Mouse (Mus musculus): ENCODE measurements around the gene Emg1. TPM values are rescaled to one million over a fixed set of nuclear protein-coding genes. Genes with fewer than 3 reads are reported as not detected.

The Emg1 gene
- total RNA-seq (2021): 10 to 100 TPM; 49.4 to 53.8 TPM
- long read RNA-seq, transcript Emg1-201 (6 exons, 1,034 nt): major isoform, 37 of 59 reads
- long read RNA-seq, partial matches to known transcripts: 2 of 59 reads
- long read RNA-seq, other reads (novel, unspliced or antisense): 17 of 59 reads

DNA sequence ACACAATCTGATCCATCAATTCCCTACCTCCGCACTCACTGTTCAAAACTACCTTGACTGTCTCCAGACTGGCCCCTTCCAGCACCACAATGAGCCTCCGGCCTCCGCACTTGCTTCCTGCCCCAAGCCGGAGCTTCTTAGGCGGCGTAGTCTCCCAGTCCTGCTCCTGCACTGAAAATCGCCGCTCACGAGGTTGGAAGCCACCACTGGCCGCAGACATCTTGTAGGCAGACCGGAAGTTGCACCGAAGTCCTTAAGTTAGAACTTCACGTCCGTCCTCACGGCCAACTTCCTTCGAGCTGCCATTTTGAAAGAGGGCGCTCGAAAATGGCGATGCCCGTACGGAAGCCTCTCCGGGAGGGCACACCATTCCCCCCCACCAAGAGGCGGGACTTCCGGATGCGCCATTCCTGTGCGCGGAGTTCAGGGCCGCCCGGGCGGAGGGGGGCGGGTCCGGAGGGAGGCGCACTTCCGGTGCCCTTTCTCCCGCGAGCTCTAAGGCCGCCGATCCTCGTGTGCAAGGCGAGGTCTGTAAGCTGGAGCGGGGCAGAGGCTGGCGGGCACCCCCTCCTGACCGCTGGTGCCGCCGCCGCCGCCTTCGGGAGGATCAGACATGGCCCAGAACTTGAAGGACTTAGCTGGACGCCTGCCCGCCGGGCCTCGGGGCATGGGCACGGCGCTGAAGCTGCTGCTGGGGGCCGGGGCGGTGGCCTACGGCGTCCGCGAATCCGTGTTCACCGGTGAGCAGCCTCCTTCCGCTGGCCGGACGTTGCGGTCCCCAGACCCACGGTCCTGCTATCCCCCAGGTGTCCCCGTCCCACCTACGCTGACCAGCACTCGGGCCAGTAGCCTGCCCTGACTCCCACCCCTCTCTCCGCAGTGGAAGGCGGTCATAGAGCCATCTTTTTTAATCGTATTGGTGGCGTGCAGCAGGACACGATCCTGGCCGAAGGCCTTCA lies at the start of gene Emg1, which contains the start of gene Phb2:
Gene Emg1, minus strand, starts transcription at position 355 of the 959 bp plus-strand sequence.
Gene Phb2, plus strand, starts transcription at position 513 of the 959 bp plus-strand sequence.
- peak; percentile 96 to 97 for DNase-seq (ENCODE audit: low spot score in 2 of 2)

- DNase-seq (ENCODE audit: low spot score in 2 of 2): peak; percentile 83 to 85
Observed at GRCm38 (mm10) chr6:124759259-124759658, 47.3 kb upstream of the Emg1 start.

DNA sequence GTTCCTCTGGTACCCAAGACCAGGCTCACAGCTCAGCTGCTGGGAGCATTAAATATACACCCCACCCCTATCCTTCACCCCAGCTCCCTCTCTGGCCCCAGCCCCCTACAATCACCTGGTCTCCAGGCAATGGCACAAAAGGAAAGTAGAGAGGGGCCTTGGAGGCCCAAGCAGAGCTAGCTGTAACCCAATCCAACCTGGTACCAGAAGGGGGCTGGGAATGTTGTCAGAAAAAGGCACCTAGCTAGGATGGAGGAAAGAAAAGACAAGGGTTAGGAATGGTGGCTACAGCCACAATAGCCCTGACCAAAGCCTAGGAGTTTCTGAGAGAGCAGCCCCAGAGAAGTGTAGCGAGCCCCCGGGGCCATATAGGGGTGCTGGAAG lies 46.9 kb upstream of the Emg1 start:
- DNase-seq (ENCODE audit: low spot score in 2 of 2): no peak

DNA sequence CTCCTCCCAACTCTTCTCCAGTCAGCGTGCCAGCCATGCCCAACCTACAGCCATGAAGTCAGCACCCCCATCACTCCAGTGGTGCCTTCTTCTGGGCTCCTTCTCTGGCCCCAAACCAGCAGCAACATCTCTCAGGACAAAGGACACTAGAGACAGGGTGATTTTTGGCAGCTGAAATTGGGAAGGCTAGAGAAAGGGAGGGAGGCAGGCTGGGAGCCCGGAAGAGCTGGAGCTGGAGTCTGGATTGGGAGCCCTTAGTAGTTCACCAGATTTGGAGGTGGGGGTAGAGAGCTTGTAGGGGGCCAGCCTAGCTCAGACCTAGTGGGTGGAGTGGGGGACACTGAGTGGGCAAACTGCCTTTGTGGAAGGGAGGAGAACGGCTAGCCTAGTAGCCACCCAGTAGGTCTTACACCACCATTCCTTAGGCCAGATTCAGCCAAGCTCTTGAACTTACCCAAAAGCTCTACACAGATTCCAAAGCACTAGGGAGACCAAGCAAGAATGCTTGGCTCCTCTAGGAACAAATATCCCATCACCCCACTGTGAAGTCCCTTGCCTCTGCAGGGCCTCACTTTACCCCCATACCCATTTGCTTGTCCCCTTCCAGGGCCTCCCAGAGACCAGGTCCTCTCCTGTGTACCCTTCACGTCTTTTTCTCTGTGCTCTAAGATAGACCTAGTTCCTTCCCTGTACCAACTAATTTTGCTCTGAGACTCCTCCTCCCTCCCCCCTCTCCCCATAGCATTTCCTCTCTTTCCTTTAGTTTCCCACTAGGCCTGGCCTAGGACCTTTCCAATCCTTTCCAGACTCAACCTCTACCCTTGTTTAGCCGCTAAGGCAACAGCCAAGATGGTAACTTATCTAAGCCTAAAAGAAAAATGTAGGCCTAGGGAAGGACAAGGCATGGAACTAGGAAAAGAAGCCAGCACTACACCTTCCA lies 46.2 kb upstream of the Emg1 start:
- peak; percentile 64 to 76 for DNase-seq (ENCODE audit: low spot score in 2 of 2)

GRCm38 (mm10) chr6:124757351-124757880 lies 45.4 kb upstream of the Emg1 start:
- no peak for DNase-seq (ENCODE audit: low spot score in 2 of 2)

GRCm38 (mm10) chr6:124756652-124757350 lies 44.8 kb upstream of the Emg1 start:
- DNase-seq (ENCODE audit: low spot score in 2 of 2): peak; percentile 82 to 87

DNA sequence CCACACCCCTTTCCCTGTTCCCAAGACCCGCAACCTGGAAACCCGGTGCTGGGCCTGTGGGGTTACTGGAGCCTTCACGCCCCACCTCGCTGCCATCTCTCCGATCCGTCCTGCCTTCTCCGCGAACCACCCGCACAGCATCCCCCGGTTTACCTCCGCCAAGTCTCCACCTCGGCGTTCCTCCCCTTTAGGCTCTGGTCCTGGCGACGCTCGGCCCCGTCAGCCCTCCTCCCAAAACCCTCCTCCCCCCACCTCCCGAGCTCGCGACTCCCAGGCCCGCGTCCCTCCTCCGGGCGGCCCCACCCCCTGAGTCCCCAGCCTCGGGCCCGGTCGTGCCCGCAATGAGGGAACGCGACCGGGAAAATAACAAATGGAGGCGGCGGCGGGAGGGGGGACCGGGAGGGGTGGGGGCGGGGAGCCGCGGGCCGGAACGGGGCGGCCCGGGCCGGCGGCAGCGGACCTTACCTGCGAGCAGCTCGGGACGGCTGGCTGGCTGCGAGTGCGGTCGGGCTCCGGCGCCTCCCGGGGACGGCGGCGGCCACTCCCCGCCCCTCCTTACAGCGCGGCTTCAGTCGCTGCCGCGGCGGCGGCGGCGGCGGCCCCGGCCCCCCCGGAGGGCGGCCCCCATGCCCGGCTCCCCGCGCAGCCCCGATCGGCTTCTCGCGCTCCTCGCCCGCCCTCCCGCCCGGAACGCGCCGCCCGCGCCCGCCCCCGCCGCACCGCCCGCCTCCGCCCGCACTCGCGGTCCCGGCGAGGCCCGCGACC lies 44.0 kb upstream of the Emg1 start, which contains the start of the genes Gm45234 and Atn1:
Gene Gm45234, minus strand, starts transcription at position 191 of the 765 bp plus-strand sequence.
Gene Atn1, minus strand, starts transcription at position 694 of the 765 bp plus-strand sequence.
- DNase-seq (ENCODE audit: low spot score in 2 of 2): peak; percentile 57 to 72

GRCm38 (mm10) chr6:124755306-124755705 lies 43.3 kb upstream of the Emg1 start:
- DNase-seq (ENCODE audit: low spot score in 2 of 2): no peak

GRCm38 (mm10) chr6:124753861-124754260 lies 41.9 kb upstream of the Emg1 start:
- no peak for DNase-seq (ENCODE audit: low spot score in 2 of 2)

- DNase-seq (ENCODE audit: low spot score in 2 of 2): no peak
Observed at GRCm38 (mm10) chr6:124750405-124750804, 38.4 kb upstream of the Emg1 start.

GRCm38 (mm10) chr6:124746654-124747632 lies 35.0 kb upstream of the Emg1 start:
- DNase-seq (ENCODE audit: low spot score in 2 of 2): peak in 1 of 2 experiments; percentile 32

GRCm38 (mm10) chr6:124746296-124746605 lies 34.3 kb upstream of the Emg1 start:
- no peak for DNase-seq (ENCODE audit: low spot score in 2 of 2)

GRCm38 (mm10) chr6:124745490-124746295 lies 33.7 kb upstream of the Emg1 start:
- peak; percentile 94 to 96 for DNase-seq (ENCODE audit: low spot score in 2 of 2)

GRCm38 (mm10) chr6:124744755-124745321 lies 32.9 kb upstream of the Emg1 start:
- DNase-seq (ENCODE audit: low spot score in 2 of 2): no peak

- DNase-seq (ENCODE audit: low spot score in 2 of 2): no peak
Observed at GRCm38 (mm10) chr6:124743647-124744046, 31.7 kb upstream of the Emg1 start.

GRCm38 (mm10) chr6:124742839-124743514 lies 31.0 kb upstream of the Emg1 start:
- DNase-seq (ENCODE audit: low spot score in 2 of 2): no peak

- no peak for DNase-seq (ENCODE audit: low spot score in 2 of 2)
Observed at GRCm38 (mm10) chr6:124741842-124742241, 29.9 kb upstream of the Emg1 start.

Measured in layer of hippocampus, postnatal 10 days (tissue).